Mouse (Mus musculus) E14TG2a.4 (cell line): ENCODE measurements around the gene Thada.

Experiments
- CTCF ChIP-seq: conservative IDR thresholded peaks from 2 replicates; pipeline ENCODE4 v1.5.1; 2014; ENCODE audit warnings: low read length
- NANOG ChIP-seq: IDR thresholded peaks from 2 replicates; pipeline ENCODE4 v1.6.1; 2014; ENCODE audit warnings: borderline replicate concordance, low read length, mixed read lengths

DNA sequence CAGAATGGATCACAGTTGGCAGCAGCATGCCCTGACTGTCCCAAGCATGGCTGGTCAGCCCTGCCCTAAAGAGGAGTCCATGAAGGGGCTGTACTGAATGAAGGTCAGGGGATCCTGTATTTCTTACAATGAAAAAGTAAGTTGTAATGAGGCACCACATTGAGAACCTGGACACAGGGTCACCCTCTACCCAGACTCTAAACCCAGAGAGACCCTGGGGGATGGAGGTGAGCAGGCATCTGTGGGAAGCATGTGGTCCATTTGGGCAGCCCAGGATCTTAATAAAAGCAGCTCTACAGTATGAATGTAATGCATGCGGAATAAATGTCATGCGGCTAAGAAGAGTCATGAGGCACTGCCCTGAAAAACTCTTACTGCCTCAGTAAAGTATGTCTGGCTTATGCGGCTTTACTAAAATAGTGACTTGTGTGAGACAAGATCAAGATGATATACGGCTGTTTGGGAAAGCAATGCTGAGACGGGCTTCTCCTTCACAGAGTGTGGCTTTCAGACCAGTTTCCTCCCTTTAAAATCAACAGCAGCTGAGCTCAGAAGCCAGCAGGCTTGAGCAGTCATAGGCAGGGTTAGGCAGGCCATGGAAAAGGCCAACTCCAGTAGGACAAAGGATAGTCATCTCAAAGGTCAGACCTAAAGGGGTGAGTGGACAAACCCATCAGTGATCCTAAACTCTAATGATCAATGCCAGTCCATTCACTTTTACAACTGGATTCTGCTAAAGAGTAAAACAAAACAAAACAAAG lies 187.6 kb downstream of the Thada start:
- TF ChIP-seq NANOG (no peak), CTCF (no peak)
